Mouse (Mus musculus): ENCODE measurements at regions not wholly inside any gene's neighbourhood (a gene's known extent, or its start where the extent isn't known, plus 50 kb on each side); places are given as distances from the start of the nearest gene placed in this dataset.

DNA sequence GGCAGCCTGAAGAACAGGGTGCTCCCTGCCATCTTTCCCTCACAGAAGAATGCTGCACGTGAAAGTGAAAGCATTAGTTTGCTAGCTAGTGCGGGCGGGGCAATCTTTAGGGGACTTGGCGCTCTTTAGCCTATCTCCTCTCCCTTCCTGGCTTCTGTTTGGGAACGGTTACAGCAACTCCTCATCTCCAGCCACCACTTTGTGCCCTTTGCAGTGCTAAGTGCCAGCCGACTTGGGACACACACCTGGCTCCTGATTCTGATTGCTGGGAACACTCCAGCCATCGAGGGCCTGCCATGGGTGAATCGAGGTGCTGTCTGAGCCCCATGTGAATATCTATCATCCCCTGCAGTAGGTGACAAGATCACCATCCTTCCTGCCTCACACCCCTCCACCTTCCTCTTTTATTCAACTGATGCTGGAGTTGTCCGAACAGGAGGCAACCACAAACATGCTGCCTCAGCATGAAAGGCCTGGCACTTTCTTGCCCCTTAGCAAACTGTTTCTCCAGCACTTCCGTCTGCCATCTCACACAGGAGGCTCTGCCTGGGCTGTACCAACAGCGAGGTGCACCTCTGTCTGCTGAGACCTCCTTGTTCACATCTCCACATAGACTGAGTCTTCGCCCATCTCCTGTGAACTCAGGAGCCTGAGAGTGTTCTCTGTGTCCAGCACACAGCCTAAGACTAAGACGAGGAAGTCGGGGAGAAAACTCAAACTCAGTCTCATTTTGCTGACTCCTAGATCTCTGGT is 66.2 kb upstream of the Glrp1 start:
- DNase-seq (ENCODE audit: low spot score), result no peak

GRCm38 (mm10) chr1:88575291-88575690 is 65.4 kb upstream of the Glrp1 start:
- no peak for DNase-seq (ENCODE audit: low spot score)

DNA sequence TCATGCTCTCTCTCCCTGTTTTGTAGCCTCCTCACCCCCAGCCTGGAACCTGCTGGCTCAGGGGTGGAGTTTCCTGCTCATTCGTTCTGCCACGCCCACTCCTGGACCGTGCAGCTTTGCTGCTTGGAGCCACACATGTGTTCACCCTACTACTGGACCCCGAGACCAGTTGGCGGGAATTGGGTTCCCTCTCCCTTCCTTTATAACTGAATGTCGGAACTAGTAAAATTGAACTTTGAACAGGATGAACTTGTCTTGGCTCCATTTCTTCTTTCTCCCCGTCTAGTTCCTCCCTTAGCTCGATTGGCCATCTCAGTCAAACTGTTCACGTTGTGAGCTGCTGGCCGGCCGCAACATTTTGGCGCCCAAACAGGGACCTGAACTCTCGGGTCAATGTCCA is 62.3 kb upstream of the Glrp1 start:
- no peak for DNase-seq (ENCODE audit: low spot score)

- DNase-seq (ENCODE audit: low spot score), result no peak
Observed at GRCm38 (mm10) chr1:88568447-88569053, 58.7 kb upstream of the Glrp1 start.

DNA sequence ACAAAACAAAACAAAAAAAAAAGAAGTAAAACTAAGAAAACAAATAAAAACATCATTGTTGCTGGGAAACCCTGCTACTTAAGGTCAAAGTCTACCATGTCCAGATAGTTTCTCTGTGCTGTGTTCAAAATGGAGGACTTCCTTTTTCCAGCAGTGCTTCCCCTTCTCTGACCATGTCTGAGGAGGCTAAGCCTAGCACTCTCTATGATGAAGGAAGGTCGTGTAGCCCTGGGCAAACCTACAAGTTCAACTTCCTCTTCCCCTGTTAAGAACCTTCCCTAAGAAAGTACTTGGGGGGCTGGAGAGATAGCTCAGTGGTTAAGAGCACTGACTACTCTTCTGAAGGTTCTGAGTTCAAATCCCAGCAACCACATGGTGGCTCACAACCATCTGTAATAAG is 57.3 kb upstream of the Glrp1 start:
- no peak for DNase-seq (ENCODE audit: low spot score)

- DNase-seq (ENCODE audit: low spot score), result no peak
Observed at GRCm38 (mm10) chr1:88566426-88566825, 56.6 kb upstream of the Glrp1 start.

DNA sequence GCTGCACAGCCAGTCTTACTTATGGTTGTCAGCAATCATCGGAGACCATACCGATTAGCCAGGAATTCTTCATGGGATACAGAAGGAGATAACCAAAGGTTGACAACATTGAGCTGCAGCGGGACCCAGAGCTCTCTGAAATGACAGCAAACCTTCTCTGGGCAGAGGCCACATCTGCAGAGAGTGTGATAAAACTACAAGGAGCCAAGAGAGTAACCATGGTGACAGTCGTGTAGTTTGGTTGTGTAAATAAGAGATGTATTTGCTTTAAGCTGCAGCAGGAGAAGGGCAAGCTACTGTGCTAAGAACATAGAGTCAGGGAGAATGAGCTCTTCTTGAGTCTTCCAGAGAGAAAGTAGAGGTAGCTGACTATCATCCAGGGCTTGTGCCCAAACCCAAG is 55.0 kb upstream of the Glrp1 start:
- no peak for DNase-seq (ENCODE audit: low spot score)

GRCm38 (mm10) chr1:88562361-88562760 is 52.5 kb upstream of the Glrp1 start:
- DNase-seq (ENCODE audit: low spot score), result peak; percentile 80

GRCm38 (mm10) chr1:88560771-88561170 is 50.9 kb upstream of the Glrp1 start:
- DNase-seq (ENCODE audit: low spot score), result no peak
